ENCODE assay signal across 8 mouse cellular contexts in the genomic region with DNA sequence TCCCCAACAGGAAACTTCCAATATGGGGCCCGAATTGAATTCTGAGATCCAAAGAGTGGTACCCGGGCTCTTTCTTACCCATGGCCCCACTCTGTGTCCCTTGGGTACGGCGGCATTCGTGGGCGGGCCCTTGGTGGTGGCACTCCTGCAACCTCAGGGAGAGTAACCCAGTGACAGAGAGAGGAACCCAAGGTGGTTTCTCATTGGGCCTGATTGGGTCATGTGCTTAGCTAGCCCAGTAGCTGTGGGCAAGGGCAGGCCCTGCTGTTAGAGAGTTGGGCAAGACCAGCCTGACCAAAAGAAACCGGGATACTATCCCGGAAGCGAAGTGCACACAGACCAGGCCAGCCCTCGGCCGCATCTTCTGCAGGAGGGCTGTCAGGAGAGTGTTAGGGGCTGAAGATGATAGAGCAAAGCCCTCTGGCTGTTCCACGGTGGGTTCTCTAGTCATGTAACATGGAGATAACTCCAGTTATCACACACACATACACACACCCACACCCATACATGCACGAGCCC. TPM values are rescaled to one million over a fixed set of nuclear protein-coding genes. Genes with fewer than 3 reads are reported as not detected.
DNase-seq lines count a peak whose midpoint lies in the region; ATAC-seq and TF ChIP-seq lines count a peak whose summit lies in the region.

No protein-coding gene starts in this region.

- H3K27ac ChIP-seq in MEL (ENCODE audit: control insufficient read depth, low read depth, low read length) = no peak overlapping the region
- H3K27ac ChIP-seq in bone marrow, adult 2 months (ENCODE audit: control insufficient read depth, insufficient read depth, low read depth, low read length, poor library complexity) = peak overlapping the region; percentile 74
- no peak overlapping the region for H3K27ac ChIP-seq in hindbrain, embryonic 14.5 days
- H3K27ac ChIP-seq in midbrain, embryonic 15.5 days = no peak overlapping the region
- peak overlapping the region; percentile 5; the same call in 1 of the 2 replicates for H3K27ac ChIP-seq in stomach, postnatal 0 days (replicated peaks)

- peak overlapping the region; percentile 52 for H3K9ac ChIP-seq in MEL (ENCODE audit: control insufficient read depth, low read depth, low read length, poor library complexity, severe bottlenecking)
- H3K9ac ChIP-seq in hindbrain, embryonic 14.5 days = no peak overlapping the region
- no peak overlapping the region for H3K9ac ChIP-seq in midbrain, embryonic 15.5 days
- H3K9ac ChIP-seq in stomach, postnatal 0 days (ENCODE audit: low read length) = peak overlapping the region; percentile 36

- no peaks in the 10 kb centered on the region for H3K9me3 ChIP-seq in MEL (replicated peaks; ENCODE audit: insufficient read depth, low read length)
- H3K9me3 ChIP-seq in hindbrain, embryonic 14.5 days (ENCODE audit: control insufficient read depth, low read length) = no peaks in the 10 kb centered on the region
- no peaks in the 10 kb centered on the region for H3K9me3 ChIP-seq in midbrain, embryonic 15.5 days
- H3K9me3 ChIP-seq in stomach, postnatal 0 days (ENCODE audit: control insufficient read depth, low read length) = no peaks in the 10 kb centered on the region

- H3K4me2 ChIP-seq in hindbrain, embryonic 14.5 days (replicated peaks) = peak overlapping the region; percentile 23
- peak overlapping the region; percentile 0; the same call in 1 of the 2 replicates for H3K4me2 ChIP-seq in midbrain, embryonic 15.5 days
- peak overlapping the region; percentile 33 for H3K4me2 ChIP-seq in stomach, postnatal 0 days (replicated peaks; ENCODE audit: low read depth)

- no peak for TF ChIP-seq RAD21 in MEL (IDR thresholded peaks at IDR 0.05; ENCODE audit: low read depth, low read length)

- no peaks in the 10 kb centered on the region for H3K79me2 ChIP-seq in MEL (ENCODE audit: control insufficient read depth, insufficient read depth, low read length, poor library complexity)

- no peaks in the 10 kb centered on the region for H3K36me3 ChIP-seq in MEL (ENCODE audit: control insufficient read depth in 1 of 2, insufficient read depth in 2 of 2, low read length in 2 of 2)
- H3K36me3 ChIP-seq in hindbrain, embryonic 14.5 days (replicated peaks; ENCODE audit: control insufficient read depth, insufficient read depth) = 0 out of 2 replicates have a peak, but pooled peaks cover 15% of the 10 kb centered on the region
- no peaks in the 10 kb centered on the region for H3K36me3 ChIP-seq in midbrain, embryonic 15.5 days (replicated peaks)
- H3K36me3 ChIP-seq in stomach, postnatal 0 days (ENCODE audit: control insufficient read depth, insufficient read depth, low read length) = peaks cover 2% of the 10 kb centered on the region; the same call in 1 of the 2 replicates

- TF ChIP-seq CTCF in MEL (IDR thresholded peaks at IDR 0.05 in 2 of 3, conservative IDR thresholded peaks at IDR 0.05 in 1 of 3; ENCODE audit: control insufficient read depth in 1 of 3, insufficient read depth in 1 of 3, low read depth in 2 of 3, low read length in 3 of 3, poor library complexity in 1 of 3, severe bottlenecking in 1 of 3) = no peak
- no peak for TF ChIP-seq CTCF in bone marrow, adult 2 months (IDR thresholded peaks at IDR 0.05; ENCODE audit: control insufficient read depth, insufficient read depth, low read length)
- 0 out of 2 replicates have a peak, but pooled peaks have one; percentile 1 for TF ChIP-seq CTCF in stomach, postnatal 0 days (IDR thresholded peaks at IDR 0.05; ENCODE audit: low read depth)

- H3K4me1 ChIP-seq in MEL (ENCODE audit: control insufficient read depth in 1 of 2, insufficient read depth in 2 of 2, low read length in 2 of 2) = no peaks in the 10 kb centered on the region; a peak in 1 of 4 replicates
- no peaks in the 10 kb centered on the region for H3K4me1 ChIP-seq in bone marrow, adult 2 months (ENCODE audit: control insufficient read depth, insufficient read depth, low read length)
- H3K4me1 ChIP-seq in hindbrain, embryonic 14.5 days (replicated peaks; ENCODE audit: control insufficient read depth, insufficient read depth, low read length) = peaks cover 11% of the 10 kb centered on the region; the same call in 1 of the 2 replicates
- peaks cover 10% of the 10 kb centered on the region for H3K4me1 ChIP-seq in midbrain, embryonic 15.5 days
- peaks cover 5% of the 10 kb centered on the region for H3K4me1 ChIP-seq in stomach, postnatal 0 days (replicated peaks; ENCODE audit: control insufficient read depth, insufficient read depth)

- ATAC-seq in hindbrain, embryonic 14.5 days (ENCODE audit: low FRiP score) = no peak
- ATAC-seq in midbrain, embryonic 15.5 days (replicated peaks) = no peak
- ATAC-seq in stomach, postnatal 0 days (ENCODE audit: low FRiP score, low TSS enrichment) = peak; percentile 98

- WGBS in bone marrow, adult 2 months = 2% methylated on average over 13 of the region's 13 CpGs
- 14% methylated on average over 13 of the region's 13 CpGs for WGBS in hindbrain, embryonic 14.5 days
- 11% methylated on average over 13 of the region's 13 CpGs for WGBS in midbrain, embryonic 15.5 days
- 10% methylated on average over 13 of the region's 13 CpGs for WGBS in stomach, postnatal 0 days

- H3K4me3 ChIP-seq in MEL (ENCODE audit: control insufficient read depth in 1 of 2, insufficient read depth in 1 of 2, low read depth in 2 of 2, low read length in 2 of 2) = peak overlapping the region; percentile 45 to 78
- H3K4me3 ChIP-seq in bone marrow, adult 2 months (replicated peaks; ENCODE audit: control insufficient read depth, low read depth, low read length) = peak overlapping the region; percentile 44
- H3K4me3 ChIP-seq in hindbrain, embryonic 14.5 days (replicated peaks; ENCODE audit: low read length) = no peak overlapping the region
- no peak overlapping the region for H3K4me3 ChIP-seq in midbrain, embryonic 15.5 days
- peak overlapping the region; percentile 13; the same call in 1 of the 2 replicates for H3K4me3 ChIP-seq in stomach, postnatal 0 days (ENCODE audit: low read depth, low read length)

- peak; percentile 27 to 47; a peak in 1 of 4 replicates for TF ChIP-seq POLR2A in MEL (IDR thresholded peaks at IDR 0.05; ENCODE audit: control insufficient read depth in 1 of 2, insufficient read depth in 1 of 2, low read depth in 1 of 2, low read length in 2 of 2, poor library complexity in 1 of 2)
- TF ChIP-seq POLR2A in bone marrow, adult 2 months (IDR thresholded peaks at IDR 0.05; ENCODE audit: borderline replicate concordance, control insufficient read depth, low read depth, low read length) = peak; percentile 68; the same call in 1 of the 2 replicates

- peak; percentile 83 for DNase-seq in MEL (ENCODE audit: low read depth, low spot score)
- peak; percentile 63 for DNase-seq in gastrocnemius, adult 18-20 months (ENCODE audit: low spot score)
- DNase-seq in hindbrain, embryonic 14.5 days (ENCODE audit: low spot score) = no peak
- peak; percentile 82 for DNase-seq in liver
- peak; percentile 87 for DNase-seq in stomach, postnatal 0 days (ENCODE audit: low spot score)
- DNase-seq in frontal cortex, adult 2 months (ENCODE audit: extremely low spot score in 1 of 2, low spot score in 1 of 2) = no peak

- no peaks in the 10 kb centered on the region for H3K27me3 ChIP-seq in MEL (ENCODE audit: control insufficient read depth in 1 of 2, insufficient read depth in 2 of 2, low read length in 2 of 2)
- no peaks in the 10 kb centered on the region for H3K27me3 ChIP-seq in hindbrain, embryonic 14.5 days (ENCODE audit: control insufficient read depth, insufficient read depth, low read length)
- no peaks in the 10 kb centered on the region for H3K27me3 ChIP-seq in midbrain, embryonic 15.5 days (replicated peaks)
- H3K27me3 ChIP-seq in stomach, postnatal 0 days (ENCODE audit: control insufficient read depth, insufficient read depth, low read length) = no peaks in the 10 kb centered on the region

- TF ChIP-seq EP300 in MEL (IDR thresholded peaks at IDR 0.05; ENCODE audit: low read depth in 1 of 2, low read length in 2 of 2) = 0 out of 4 replicates have a peak, but pooled peaks of 1 of the 2 experiments have one; percentile 25
- no peak for TF ChIP-seq EP300 in stomach, postnatal 0 days (optimal IDR thresholded peaks at IDR 0.05)

TF ChIP-seq in MEL, 35 proteins besides CTCF, POLR2A, EP300 and RAD21 (continues in another document):
- TF ChIP-seq NRF1 (IDR thresholded peaks at IDR 0.05; ENCODE audit: insufficient read depth, low read depth, low read length, poor library complexity, severe bottlenecking) = no peak
- TF ChIP-seq NELFE (IDR thresholded peaks at IDR 0.05; ENCODE audit: low read depth, low read length) = peak; percentile 42; the same call in 1 of the 2 replicates
- 0 out of 2 replicates have a peak, but pooled peaks have one; percentile 49 for TF ChIP-seq HCFC1 (IDR thresholded peaks at IDR 0.05; ENCODE audit: low read depth, low read length)
- no peak for TF ChIP-seq MYC (IDR thresholded peaks at IDR 0.05; ENCODE audit: low read depth, low read length)
- TF ChIP-seq RCOR1 (IDR thresholded peaks at IDR 0.05; ENCODE audit: low read depth, low read length) = no peak
- no peak for TF ChIP-seq ZNF384 (IDR thresholded peaks at IDR 0.05; ENCODE audit: low read depth, low read length)
- no peak for TF ChIP-seq KAT2A (conservative IDR thresholded peaks at IDR 0.05; ENCODE audit: low read depth, low read length)

RNA-seq across cellular contexts. Expression of gene Adnp, which starts 36.7 kb away (rescaled TPM):
- 2.3 and 2.8 TPM in 2 replicates for total RNA-seq in MEL (2012; rRNA removed)
- 10 to 100 TPM; 11.9 to 29.4 TPM for polyA plus RNA-seq in MEL (2012; ENCODE audit: insufficient read depth in 1 of 2, insufficient read length in 2 of 2, low read depth in 1 of 2, low replicate concordance in 2 of 2, missing spikeins in 1 of 2)
- polyA plus RNA-seq in bone marrow, adult 2 months (2011; ENCODE audit: insufficient read depth, insufficient read length, low replicate concordance, missing spikeins) = 4.1 and 10.8 TPM in 2 replicates
- total RNA-seq in gastrocnemius, adult 18-20 months (2021) = 10 to 100 TPM; 14.4 to 15.6 TPM
- 4.7 and 5.4 TPM in 2 replicates for polyA plus RNA-seq in hindbrain, embryonic 14.5 days (2014; fragmentation: Nextera tagmentation; extraction: Ambion mirVana)
- 13.9 and 15.9 TPM in 2 replicates for polyA plus RNA-seq in midbrain, embryonic 15.5 days (2015; fragmentation: Nextera tagmentation; extraction: Ambion mirVana)
- 5.2 and 6.0 TPM in 2 replicates for polyA plus RNA-seq in stomach, postnatal 0 days (2015; fragmentation: Nextera tagmentation; extraction: Ambion mirVana)
- polyA plus RNA-seq in frontal cortex, adult 2 months (2012; rRNA removed) = 33.8 and 43.5 TPM in 2 replicates

RNA-seq across cellular contexts. Expression of gene Gm20716, which starts 59.9 kb away (rescaled TPM):
- total RNA-seq in MEL (2012; rRNA removed) = 24.4 and 29.4 TPM in 2 replicates
- polyA plus RNA-seq in MEL (2012; ENCODE audit: insufficient read depth in 1 of 2, insufficient read length in 2 of 2, low read depth in 1 of 2, low replicate concordance in 2 of 2, missing spikeins in 1 of 2) = 10 to 100 TPM in 1 of 2 experiments, not detected in 1; 24.4 TPM
- 18.3 and 20.2 TPM in 2 replicates for polyA plus RNA-seq in bone marrow, adult 2 months (2011; ENCODE audit: insufficient read depth, insufficient read length, low replicate concordance, missing spikeins)
- total RNA-seq in gastrocnemius, adult 18-20 months (2021) = 10 to 100 TPM; 10.1 to 14.1 TPM
- polyA plus RNA-seq in hindbrain, embryonic 14.5 days (2014; fragmentation: Nextera tagmentation; extraction: Ambion mirVana) = 23.7 and 26.3 TPM in 2 replicates
- 25.6 and 26.1 TPM in 2 replicates for polyA plus RNA-seq in midbrain, embryonic 15.5 days (2015; fragmentation: Nextera tagmentation; extraction: Ambion mirVana)
- polyA plus RNA-seq in stomach, postnatal 0 days (2015; fragmentation: Nextera tagmentation; extraction: Ambion mirVana) = 4.9 and 5.5 TPM in 2 replicates
- 39.3 and 41.5 TPM in 2 replicates for polyA plus RNA-seq in frontal cortex, adult 2 months (2012; rRNA removed)

Comparison
In these comparisons a context has a peak if more than half of its experiments do, and no peak if none do; other contexts are left out.
1. DNase-seq: peak in MEL (single experiment), gastrocnemius, adult 18-20 months (single experiment), liver (single experiment) and stomach, postnatal 0 days (single experiment); none in hindbrain, embryonic 14.5 days (single experiment) and frontal cortex, adult 2 months (0 of 2).
2. H3K27ac ChIP-seq: peak in bone marrow, adult 2 months (single experiment) and stomach, postnatal 0 days (single experiment); none in MEL (single experiment), hindbrain, embryonic 14.5 days (single experiment) and midbrain, embryonic 15.5 days (single experiment).
3. H3K4me3 ChIP-seq: peak in MEL (2 of 2), bone marrow, adult 2 months (single experiment) and stomach, postnatal 0 days (single experiment); none in hindbrain, embryonic 14.5 days (single experiment) and midbrain, embryonic 15.5 days (single experiment).
4. H3K9ac ChIP-seq: peak in MEL (single experiment) and stomach, postnatal 0 days (single experiment); none in hindbrain, embryonic 14.5 days (single experiment) and midbrain, embryonic 15.5 days (single experiment).
5. Peak in every context shown above with its lines, with median percentiles within 50 percentile points of each other: H3K4me2 ChIP-seq.